Mouse (Mus musculus): ENCODE results near the gene Asb8. TPM values are rescaled to one million over a fixed set of nuclear protein-coding genes. Genes with fewer than 3 reads are reported as not detected.

The Asb8 gene
- polyA plus RNA-seq (2017; shearing (Covaris generic)) = 50.0 TPM

GRCm38 (mm10) chr15:98165525-98165924, at the start of gene Asb8:
TSS of gene Asb8 (minus strand) at chr15:98165625.

GRCm38 (mm10) chr15:98195442-98195841, 30.0 kb upstream of the Asb8 start, which contains the start of gene Olfr288:
TSS of gene Olfr288 (minus strand) at chr15:98195542.

GRCm38 (mm10) chr15:98166963-98167644, 1.7 kb upstream of the Asb8 start, which contains the start of gene Ccdc184:
TSS of gene Ccdc184 (plus strand) at chr15:98167158.

GRCm38 (mm10) chr15:98093121-98094011, 72.1 kb downstream of the Asb8 start, which contains the start of gene Senp1:
TSS of gene Senp1 (minus strand) at chr15:98093744.

GRCm38 (mm10) chr15:98092372-98093120, 72.9 kb downstream of the Asb8 start, which contains the start of gene Pfkm:
TSS of gene Pfkm (plus strand) at chr15:98092589.

Other genes with a start within 250 kb of the Asb8 start
- 32.3 TPM for gene Tmem106c, start 201.4 kb downstream of the Asb8 start, polyA plus RNA-seq (2017; shearing (Covaris generic))
- not detected for gene Col2a1, start 160.9 kb downstream of the Asb8 start, polyA plus RNA-seq (2017; shearing (Covaris generic))
- gene Pfkm, start 73.0 kb downstream of the Asb8 start, polyA plus RNA-seq (2017; shearing (Covaris generic)) = 18.2 TPM
- 47.9 TPM for gene Senp1, start 71.9 kb downstream of the Asb8 start, polyA plus RNA-seq (2017; shearing (Covaris generic))
- 0.30 TPM for gene Ccdc184, start 1.5 kb upstream of the Asb8 start, polyA plus RNA-seq (2017; shearing (Covaris generic))
- not detected for gene Olfr288, start 29.9 kb upstream of the Asb8 start, polyA plus RNA-seq (2017; shearing (Covaris generic))
- not detected for gene Gm44579, start 55.4 kb upstream of the Asb8 start, polyA plus RNA-seq (2017; shearing (Covaris generic))
- gene Olfr287, start 55.4 kb upstream of the Asb8 start, polyA plus RNA-seq (2017; shearing (Covaris generic)) = not detected
- gene Olfr286, start 68.8 kb upstream of the Asb8 start, polyA plus RNA-seq (2017; shearing (Covaris generic)) = 0.10 TPM
- not detected for gene H1fnt, start 91.7 kb upstream of the Asb8 start, polyA plus RNA-seq (2017; shearing (Covaris generic))
- gene Zfp641, start 130.5 kb upstream of the Asb8 start, polyA plus RNA-seq (2017; shearing (Covaris generic)) = not detected
- gene Olfr285, start 151.7 kb upstream of the Asb8 start, polyA plus RNA-seq (2017; shearing (Covaris generic)) = not detected
- not detected for gene Olfr284, start 175.4 kb upstream of the Asb8 start, polyA plus RNA-seq (2017; shearing (Covaris generic))
- not detected for gene Olfr283, start 215.3 kb upstream of the Asb8 start, polyA plus RNA-seq (2017; shearing (Covaris generic))